Mouse (Mus musculus) liver, adult 2 months (tissue): ENCODE data around the gene Uhrf1bp1l.

ENCODE experiments used
- CTCF ChIP-seq: fragments of 200-500 bp; IDR thresholded peaks from 2 replicates; pipeline ENCODE4 v1.5.1; 2011; ENCODE audit warnings: low read depth, low read length, control low read depth
- POLR2A ChIP-seq: fragments of 200-500 bp; IDR thresholded peaks from 2 replicates; pipeline ENCODE4 v1.6.1; 2011; ENCODE audit warnings: low read length, control low read depth; ENCODE audit not compliant: insufficient read depth; ENCODE audit errors: extremely low read depth

- no peak for TF ChIP-seq POLR2A
- no peak for TF ChIP-seq CTCF
Observed at GRCm38 (mm10) chr10:89739703-89740102, 5.1 kb upstream of the Uhrf1bp1l start.
